Mouse (Mus musculus): ENCODE measurements around the gene 2200002J24Rik.
A peak's percentile ranks its signal among the peaks of the same experiment; 100 is the strongest.

2200002J24Rik gene

DNA sequence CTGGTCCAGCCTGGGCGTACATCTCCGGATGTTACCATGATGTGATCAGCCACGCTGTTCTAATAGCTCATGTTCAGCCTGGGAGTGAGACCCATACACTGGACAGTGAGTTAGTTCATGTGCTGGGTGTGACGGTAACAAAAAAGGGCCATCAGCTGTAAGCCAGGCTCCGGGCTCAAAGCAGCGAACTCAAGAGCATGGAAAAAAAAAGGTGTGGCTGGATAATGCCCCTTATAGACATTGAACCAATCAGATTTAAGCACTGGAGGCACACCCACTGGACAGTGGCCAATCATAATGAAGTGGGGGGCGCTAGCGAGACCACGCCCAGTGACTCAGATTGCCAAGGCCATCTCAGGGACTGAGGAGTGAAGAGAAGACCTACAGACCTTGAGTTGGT lies at the start of gene 2200002J24Rik:
Gene 2200002J24Rik (plus strand): TSS at position 338 of the 400 bp plus-strand sequence.
- no peak for DNase-seq (ENCODE audit: low read depth)

- DNase-seq (ENCODE audit: low read depth), result peak; percentile 97
Observed at GRCm38 (mm10) chr7:30649591-30650540, 48.9 kb upstream of the 2200002J24Rik start, which contains the start of gene Rbm42. Rbm42 (minus strand) TSS chr7:30650317.

- peak; percentile 80 for DNase-seq (ENCODE audit: low read depth)
Observed at GRCm38 (mm10) chr7:30664529-30665200, 34.1 kb upstream of the 2200002J24Rik start, which contains the start of gene Haus5. Haus5 (minus strand) TSS chr7:30664994.

GRCm38 (mm10) chr7:30665321-30665720 lies 33.4 kb upstream of the 2200002J24Rik start:
- no peak for DNase-seq (ENCODE audit: low read depth)

GRCm38 (mm10) chr7:30669229-30669628 lies 29.5 kb upstream of the 2200002J24Rik start:
- DNase-seq (ENCODE audit: low read depth), result no peak

GRCm38 (mm10) chr7:30671480-30671879 lies 27.2 kb upstream of the 2200002J24Rik start, which contains the start of gene Pmis2:
Pmis2 (minus strand) TSS chr7:30671605.
- no peak for DNase-seq (ENCODE audit: low read depth)

GRCm38 (mm10) chr7:30678263-30678975 lies 20.3 kb upstream of the 2200002J24Rik start:
- peak; percentile 16 for DNase-seq (ENCODE audit: low read depth)

DNA sequence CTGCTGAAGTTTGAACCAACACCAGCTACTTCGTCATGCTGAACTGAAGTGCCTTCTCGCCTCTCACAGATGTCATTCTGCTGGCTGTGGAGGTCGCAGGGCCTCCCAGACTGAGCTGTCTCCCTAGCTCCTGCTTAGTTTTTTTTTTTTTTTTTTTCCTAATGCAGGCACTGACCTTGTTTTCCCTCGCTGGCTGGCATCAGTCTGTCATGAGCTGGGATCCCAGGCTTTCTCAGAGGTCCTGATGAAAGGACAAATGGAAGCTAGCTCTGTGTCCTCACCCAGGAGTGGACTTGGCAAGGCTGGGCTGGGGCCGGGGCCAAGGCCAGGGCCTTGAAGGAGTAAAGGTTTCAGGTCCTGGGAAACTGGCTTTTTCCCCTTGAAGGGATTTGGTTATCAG lies 16.8 kb upstream of the 2200002J24Rik start:
- no peak for DNase-seq (ENCODE audit: low read depth)

DNA sequence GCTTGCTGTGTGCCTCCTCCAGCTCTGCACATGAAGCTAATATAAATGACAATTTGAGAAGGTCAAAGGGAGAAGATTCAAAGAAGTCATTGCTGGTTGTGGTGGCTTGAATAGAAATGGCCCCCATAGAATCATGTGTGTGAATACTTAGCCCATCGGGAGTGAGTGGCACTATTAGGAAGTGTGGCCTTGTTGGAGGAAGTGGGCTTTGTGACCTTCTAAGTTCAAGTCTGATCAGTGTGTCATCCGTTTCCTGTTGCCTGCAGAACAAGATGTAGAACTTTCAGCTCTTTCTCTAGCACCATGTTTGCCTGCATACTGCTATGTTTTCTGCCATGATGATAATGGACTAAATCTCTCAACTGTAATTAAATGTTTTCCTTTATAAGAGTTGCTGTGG lies 15.3 kb upstream of the 2200002J24Rik start:
- DNase-seq (ENCODE audit: low read depth), result no peak

- DNase-seq (ENCODE audit: low read depth), result no peak
Observed at GRCm38 (mm10) chr7:30688325-30688724, 10.4 kb upstream of the 2200002J24Rik start.

DNA sequence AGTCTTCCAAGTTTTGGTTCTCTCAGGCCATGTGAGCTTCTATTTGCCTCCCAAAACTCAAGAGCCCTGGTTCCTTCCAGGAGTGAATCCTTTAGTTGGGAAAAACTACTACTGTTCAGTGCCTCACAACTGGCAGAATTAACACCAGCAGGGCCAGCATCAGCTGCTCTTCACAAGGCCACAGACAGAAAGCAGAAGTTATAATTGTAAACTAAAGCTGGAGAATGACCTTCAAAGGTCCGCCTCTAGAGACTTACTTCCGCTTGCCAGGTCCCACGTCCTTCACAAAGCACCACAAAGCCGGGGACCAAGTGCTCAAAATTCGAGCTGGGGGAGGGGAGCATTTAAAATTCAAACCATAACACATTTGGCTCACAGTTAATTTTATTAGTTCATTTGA lies 625 bp upstream of the 2200002J24Rik start:
- no peak for DNase-seq (ENCODE audit: low read depth)

- no peak for DNase-seq (ENCODE audit: low read depth)
Observed at GRCm38 (mm10) chr7:30706214-30706882, 7.6 kb downstream of the 2200002J24Rik start.

- DNase-seq (ENCODE audit: low read depth), result no peak
Observed at GRCm38 (mm10) chr7:30707441-30707840, 8.7 kb downstream of the 2200002J24Rik start.

DNA sequence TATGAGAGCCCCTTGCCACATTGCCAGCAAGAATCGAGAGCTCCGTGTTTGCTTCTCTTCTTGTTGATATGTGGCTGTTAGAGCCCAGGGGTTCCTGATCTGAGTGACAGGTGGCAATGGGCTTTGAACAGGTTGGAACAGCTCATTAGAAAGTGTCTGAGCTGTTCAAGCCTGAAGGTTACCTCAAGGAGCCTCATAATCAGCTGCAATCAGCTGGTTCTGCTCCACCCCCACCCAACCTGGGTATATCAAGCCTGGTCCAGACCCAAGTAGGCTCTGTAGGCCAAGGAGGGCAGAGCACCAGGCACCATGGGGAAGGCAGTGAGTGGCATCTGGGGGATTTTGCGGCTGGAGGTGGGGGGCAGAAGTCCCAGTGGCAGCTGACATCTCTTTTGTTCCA lies 13.2 kb downstream of the 2200002J24Rik start, which contains the start of gene Atp4a:
Gene Atp4a (plus strand): TSS at position 268 of the 400 bp plus-strand sequence.
- DNase-seq (ENCODE audit: low read depth), result no peak

GRCm38 (mm10) chr7:30717006-30717715 lies 18.4 kb downstream of the 2200002J24Rik start:
- no peak for DNase-seq (ENCODE audit: low read depth)

GRCm38 (mm10) chr7:30717716-30718046 lies 19.0 kb downstream of the 2200002J24Rik start:
- no peak for DNase-seq (ENCODE audit: low read depth)

GRCm38 (mm10) chr7:30719669-30720068 lies 20.9 kb downstream of the 2200002J24Rik start:
- DNase-seq (ENCODE audit: low read depth), result no peak

GRCm38 (mm10) chr7:30721286-30721685 lies 22.6 kb downstream of the 2200002J24Rik start:
- DNase-seq (ENCODE audit: low read depth), result no peak

DNA sequence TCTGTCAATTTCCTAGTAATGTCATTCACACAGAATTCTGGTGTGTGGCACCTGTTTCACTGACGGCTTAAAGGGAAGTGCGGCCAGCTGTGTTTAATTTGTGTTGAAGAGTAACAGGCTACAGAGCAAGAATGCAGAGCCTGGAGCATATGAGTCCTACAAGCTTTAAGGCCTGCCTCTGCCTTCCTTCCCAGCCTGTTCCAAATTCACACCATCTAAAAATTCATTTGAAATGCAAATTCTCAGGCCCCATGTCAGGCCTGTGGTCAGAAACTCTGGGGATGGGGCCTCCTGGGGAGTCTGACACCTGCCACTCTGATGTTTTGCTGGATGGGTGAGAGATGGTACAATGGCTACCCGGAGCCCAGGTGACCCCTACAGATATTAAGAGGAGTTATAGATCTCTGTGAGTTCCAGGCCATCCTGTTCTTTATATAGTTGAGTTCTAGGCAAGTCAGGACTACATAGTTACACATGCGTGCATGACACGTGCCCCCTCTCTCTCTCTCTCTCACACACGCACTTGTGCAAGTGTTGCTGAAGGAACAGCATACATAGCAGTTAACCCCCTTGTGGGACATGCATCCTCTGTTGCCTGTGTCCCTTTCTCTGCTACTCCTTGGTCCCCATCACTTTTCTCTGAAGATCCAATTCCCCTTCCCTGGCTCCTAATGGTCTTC lies 24.7 kb downstream of the 2200002J24Rik start:
- no peak for DNase-seq (ENCODE audit: low read depth)

DNA sequence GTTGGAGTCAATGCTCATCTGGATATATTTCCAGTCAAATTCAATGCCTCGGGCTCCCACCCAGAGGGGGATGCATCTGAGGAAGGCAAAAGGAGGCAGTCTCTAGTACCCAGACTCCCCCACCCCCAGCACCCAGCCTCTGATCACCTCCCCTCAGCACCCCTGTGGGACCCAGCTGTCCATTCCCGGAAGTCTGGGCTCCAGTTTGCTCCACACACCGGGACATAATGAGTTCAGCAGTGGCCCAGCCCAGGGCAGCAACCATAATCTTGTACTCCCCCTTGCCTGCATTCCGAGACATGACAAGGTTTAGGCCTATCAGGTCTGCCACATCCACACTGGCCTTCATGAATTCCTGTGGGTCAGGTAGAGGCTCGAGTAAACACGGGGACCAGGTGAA lies 29.5 kb downstream of the 2200002J24Rik start:
- DNase-seq (ENCODE audit: low read depth), result no peak

Data from fibroblast of lung, adult 2 months (primary cell).